Mouse (Mus musculus) heart, embryonic 13.5 days (tissue): Measurements from ENCODE around the gene Vmn2r48. TPM values are rescaled to one million over a fixed set of nuclear protein-coding genes. Genes with fewer than 3 reads are reported as not detected.
"Not testable (repeated sequence)": the region's sequence is repeated elsewhere in the genome, so short reads cannot be mapped to it uniquely, and the experiment has no call there.

ENCODE experiments used
- ATAC-seq: fragments of 200-750 bp; cut with Nextera tagmentation; 2 replicates; pipeline ENCODE4 v1.8.0; 2017; ENCODE audit warnings: moderate TSS enrichment; ENCODE audit not compliant: insufficient number of reproducible peaks, low FRiP score, low TSS enrichment; ENCODE audit errors: extremely low read depth
- H3K27ac ChIP-seq: fragments of 300-500 bp; sonication (generic); replicated peaks from 2 replicates; pipeline ENCODE4 v1.5.1; 2015; ENCODE audit warnings: moderate library complexity, mild to moderate bottlenecking, inconsistent platforms
- H3K27me3 ChIP-seq: fragments of 300-500 bp; sonication (generic); replicated peaks from 2 replicates; pipeline ENCODE4 v1.6.1; 2015; ENCODE audit warnings: mild to moderate bottlenecking, inconsistent platforms
- H3K36me3 ChIP-seq: fragments of 300-500 bp; sonication (generic); 2 replicates; pipeline ENCODE4 v1.6.1; 2015; ENCODE audit warnings: mild to moderate bottlenecking, inconsistent platforms
- H3K4me1 ChIP-seq: fragments of 300-500 bp; sonication (generic); 2 replicates; pipeline ENCODE4 v1.6.1; 2015; ENCODE audit warnings: inconsistent platforms
- H3K4me2 ChIP-seq: fragments of 300-500 bp; sonication (generic); 2 replicates; pipeline ENCODE4 v1.6.1; 2015; ENCODE audit warnings: inconsistent platforms, mild to moderate bottlenecking, moderate library complexity
- H3K4me3 ChIP-seq: fragments of 300-500 bp; sonication (generic); 2 replicates; pipeline ENCODE4 v1.5.1; 2015; ENCODE audit warnings: moderate library complexity, mild to moderate bottlenecking, inconsistent platforms
- H3K9ac ChIP-seq: fragments of 300-500 bp; sonication (generic); 2 replicates; pipeline ENCODE4 v1.6.1; 2015; ENCODE audit warnings: inconsistent platforms, mild to moderate bottlenecking, moderate library complexity
- H3K9me3 ChIP-seq: fragments of 300-500 bp; sonication (generic); 2 replicates; pipeline ENCODE4 v1.6.1; 2016; ENCODE audit warnings: inconsistent platforms
- WGBS: fragments of 180-500 bp; shearing (Covaris S2); methylation state at CpG from one replicate; pipeline ENCODE4 v1.1.7; 2015; ENCODE audit warnings: mixed read lengths; 5-methylcytosine and 5-hydroxymethylcytosine counted together
- polyA plus RNA-seq: library from polyadenylated mRNA; unstranded; fragments of >200 nt; fragmentation: Nextera tagmentation; extraction: Ambion mirVana; gene quantifications from 2 replicates; pipeline ENCODE4 v1.2.1, GENCODE M21; 2015

Gene Vmn2r48
- not detected in 2 replicates for polyA plus RNA-seq

DNA sequence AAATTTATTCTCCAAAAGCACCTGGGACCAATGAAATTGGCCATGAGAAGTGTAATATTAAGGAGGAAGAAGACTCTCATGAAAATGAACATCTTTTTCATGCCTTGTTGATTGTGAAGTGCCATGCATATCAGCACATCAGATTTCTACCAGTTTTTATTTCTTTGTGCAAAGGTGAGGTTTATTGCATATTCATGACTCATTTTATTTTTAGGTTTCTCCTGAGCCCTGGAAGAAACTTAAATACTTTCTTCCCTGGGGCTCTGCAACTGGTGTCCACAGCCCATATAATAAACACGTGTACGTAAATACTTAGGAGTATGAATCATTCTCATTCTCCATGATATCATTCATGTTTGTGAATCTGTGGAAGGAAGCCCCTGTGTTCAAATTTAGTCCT lies at the start of gene Vmn2r48:
Gene Vmn2r48 (minus strand): TSS at position 101 of the 400 bp plus-strand sequence.
- H3K4me3 ChIP-seq, H3K27ac ChIP-seq, ATAC-seq, H3K9ac ChIP-seq, H3K36me3 ChIP-seq, H3K4me2 ChIP-seq, H3K4me1 ChIP-seq, H3K9me3 ChIP-seq, H3K27me3 ChIP-seq: not testable (repeated sequence)
- 61% methylated on average over 2 of the region's 2 CpGs for WGBS

DNA sequence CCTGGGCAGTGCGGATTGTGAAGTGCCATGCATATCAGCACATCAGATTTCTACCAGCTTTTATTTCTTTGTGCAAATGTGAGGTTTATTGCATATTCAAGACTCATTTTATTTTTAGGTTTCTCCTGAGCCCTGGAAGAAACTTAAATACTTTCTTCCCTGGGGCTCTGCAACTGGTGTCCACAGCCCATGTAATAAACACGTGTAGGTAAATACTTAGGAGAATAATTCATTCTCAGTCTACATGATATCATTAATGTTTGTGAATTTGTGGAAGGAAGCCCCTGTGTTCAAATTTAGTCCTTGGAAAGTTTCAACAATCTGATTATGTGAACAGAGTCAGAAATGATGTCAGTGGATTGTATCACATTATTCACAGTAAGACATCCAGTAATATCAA lies 38.8 kb upstream of the Vmn2r48 start, which contains the start of gene Vmn2r49:
Gene Vmn2r49 (minus strand): TSS at position 101 of the 400 bp plus-strand sequence.
- not testable (repeated sequence) for H3K36me3 ChIP-seq

More for the DNA sequence above, 38.8 kb upstream of the Vmn2r48 start, which contains the start of gene Vmn2r49:
- H3K27ac ChIP-seq, H3K9me3 ChIP-seq, H3K27me3 ChIP-seq, H3K4me2 ChIP-seq, H3K4me1 ChIP-seq, H3K9ac ChIP-seq, ATAC-seq, H3K4me3 ChIP-seq: not testable (repeated sequence)
- 41% methylated on average over 2 of the region's 2 CpGs for WGBS

Other genes starting within 250 kb of the Vmn2r48 start
- not detected in 2 replicates for gene Vmn2r46, start 183.0 kb downstream of the Vmn2r48 start, polyA plus RNA-seq
- not detected in 2 replicates for gene Vmn2r47, start 112.3 kb downstream of the Vmn2r48 start, polyA plus RNA-seq
- not detected in 2 replicates for gene Vmn2r49, start 38.7 kb upstream of the Vmn2r48 start, polyA plus RNA-seq
- not detected in 2 replicates for gene Vmn2r50, start 99.7 kb upstream of the Vmn2r48 start, polyA plus RNA-seq
- gene Vmn2r51, start 152.2 kb upstream of the Vmn2r48 start, polyA plus RNA-seq, result not detected in 2 replicates
- not detected in 2 replicates for gene Vmn2r52, start 223.0 kb upstream of the Vmn2r48 start, polyA plus RNA-seq